Mouse (Mus musculus) G1E (cell line): ENCODE measurements around the gene Rasa2.

Experiments
- CTCF ChIP-seq: IDR thresholded peaks from 2 replicates; pipeline ENCODE4 v1.5.1; 2012; ENCODE audit warnings: low read depth, low read length, inconsistent platforms, mixed read lengths
- GATA1 ChIP-seq: IDR thresholded peaks from 2 replicates; pipeline ENCODE4 v1.6.1; 2012; ENCODE audit warnings: borderline replicate concordance, low read length, inconsistent platforms, mixed read lengths
- GATA2 ChIP-seq: IDR thresholded peaks from 2 replicates; pipeline ENCODE4 v1.6.1; 2012; ENCODE audit warnings: low read depth, low read length, inconsistent platforms, borderline replicate concordance
- POLR2AphosphoS5 ChIP-seq: IDR thresholded peaks from 2 replicates; pipeline ENCODE4 v1.6.1; 2012; ENCODE audit warnings: low read depth, low read length, inconsistent platforms; ENCODE audit not compliant: insufficient replicate concordance
- TAL1 ChIP-seq: conservative IDR thresholded peaks from 2 replicates; pipeline ENCODE4 v1.6.1; 2012; ENCODE audit warnings: low read depth, low read length, inconsistent platforms, mixed read lengths

DNA sequence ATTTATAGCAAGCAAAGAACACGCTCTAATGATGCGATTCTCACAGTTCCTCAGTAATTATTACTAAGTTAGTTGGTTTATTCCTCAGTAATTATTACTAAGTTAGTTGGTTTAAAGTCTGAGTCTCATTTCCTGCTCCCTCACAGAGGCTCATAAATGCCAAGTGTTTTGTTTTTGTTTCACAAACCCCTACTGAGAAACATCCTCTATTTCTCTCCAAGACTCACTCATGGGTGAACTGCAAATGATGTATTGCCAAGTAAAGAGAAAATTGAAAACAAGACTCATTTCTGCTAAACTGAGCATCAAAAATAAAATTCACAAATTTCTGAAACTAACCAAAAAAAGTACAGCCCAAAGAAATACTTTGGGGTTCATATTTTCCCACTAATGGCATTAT is 47.9 kb downstream of the Rasa2 start:
- TF ChIP-seq CTCF: no peak
- TF ChIP-seq GATA1: no peak
- TF ChIP-seq POLR2AphosphoS5: no peak
- TF ChIP-seq TAL1: no peak
- no peak for TF ChIP-seq GATA2
